Mouse (Mus musculus): ENCODE measurements around the gene Zdhhc5. TPM values are rescaled to one million over a fixed set of nuclear protein-coding genes. Genes with fewer than 3 reads are reported as not detected.

The Zdhhc5 gene
- total RNA-seq, 2 experiments from 2014 or later, result 37.4 to 38.1 TPM

- DNase-seq (ENCODE audit: low spot score in 2 of 2), result no peak
- Histone ChIP-seq H3K27ac (no peak overlapping the region), H3K4me3 (no peak overlapping the region)
- no peak for TF ChIP-seq CTCF (conservative IDR thresholded peaks at IDR 0.05)
Measured at GRCm38 (mm10) chr2:84711898-84712297, 3.1 kb downstream of the Zdhhc5 start.

DNA sequence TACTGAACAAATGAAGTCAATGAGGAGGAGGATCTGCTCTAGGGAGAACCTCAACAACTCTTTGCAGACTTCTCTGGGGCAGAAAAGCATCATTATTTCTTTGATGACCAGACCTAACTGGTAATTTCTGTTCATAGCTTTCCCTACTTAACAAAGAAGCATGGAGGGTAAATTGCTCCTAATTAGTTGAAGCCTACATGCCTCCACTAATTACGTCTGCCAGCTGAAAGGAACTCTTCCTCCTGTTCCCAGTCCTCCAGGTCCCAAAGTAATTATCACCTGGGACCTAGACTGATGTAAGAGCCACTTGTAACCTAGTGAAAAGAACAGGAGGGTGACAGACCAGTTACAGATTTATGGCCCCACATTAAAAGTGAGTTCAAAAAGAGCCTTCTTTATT lies 7.5 kb downstream of the Zdhhc5 start:
- TF ChIP-seq CTCF (conservative IDR thresholded peaks at IDR 0.05), result no peak
- no peak for DNase-seq (ENCODE audit: low spot score in 2 of 2)
- Histone ChIP-seq H3K4me3 (no peak overlapping the region), H3K27ac (no peak overlapping the region)

DNA sequence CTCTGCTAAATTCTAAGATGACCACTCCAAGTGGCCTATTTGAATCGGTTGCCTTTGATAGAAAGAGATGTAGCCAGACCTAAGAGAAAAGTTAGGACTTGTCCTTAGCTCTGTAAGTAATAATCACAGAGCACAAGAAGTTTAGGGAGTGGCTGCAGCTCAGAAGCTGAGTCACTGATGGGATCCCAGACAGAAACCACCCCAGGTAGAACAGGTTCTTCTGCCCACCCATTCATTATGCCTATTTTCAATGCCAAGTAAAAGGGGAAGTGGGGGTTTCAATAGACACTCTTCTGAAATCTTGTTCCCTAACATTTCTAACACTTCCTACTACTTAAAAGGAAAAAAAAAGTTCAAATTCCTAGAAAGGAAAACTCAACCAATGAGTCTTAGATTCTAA lies 9.7 kb downstream of the Zdhhc5 start:
- Histone ChIP-seq H3K4me3 (no peak overlapping the region), H3K27ac (no peak overlapping the region)
- no peak for DNase-seq (ENCODE audit: low spot score in 2 of 2)
- no peak for TF ChIP-seq CTCF (conservative IDR thresholded peaks at IDR 0.05)

DNA sequence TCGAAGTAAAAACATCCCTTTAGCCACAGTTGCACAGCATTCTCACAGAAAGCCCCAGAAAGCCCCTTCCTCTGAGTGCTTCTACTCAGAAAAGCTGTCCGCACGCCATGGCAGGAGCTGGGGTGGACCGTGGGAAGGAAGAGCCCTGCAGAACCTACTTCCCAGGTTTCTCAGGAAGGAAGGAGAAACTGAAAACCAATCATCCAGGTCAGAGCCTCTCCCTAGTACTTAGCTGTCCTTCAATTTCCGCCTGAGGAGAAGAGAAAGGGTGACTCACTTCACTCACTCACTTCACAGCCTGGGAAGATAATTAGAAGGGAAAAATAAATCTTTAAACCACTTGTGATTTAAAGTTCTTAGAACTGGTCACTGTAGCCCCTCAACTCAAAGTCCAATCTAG lies 10.7 kb downstream of the Zdhhc5 start:
- Histone ChIP-seq H3K27ac (no peak overlapping the region), H3K4me3 (no peak overlapping the region)
- no peak for DNase-seq (ENCODE audit: low spot score in 2 of 2)
- TF ChIP-seq CTCF (conservative IDR thresholded peaks at IDR 0.05), result no peak

GRCm38 (mm10) chr2:84703497-84703896 lies 11.5 kb downstream of the Zdhhc5 start:
- no peak for TF ChIP-seq CTCF (conservative IDR thresholded peaks at IDR 0.05)
- no peak overlapping the region for H3K4me3 ChIP-seq
- no peak overlapping the region for H3K27ac ChIP-seq
- DNase-seq (ENCODE audit: low spot score in 2 of 2), result no peak

DNA sequence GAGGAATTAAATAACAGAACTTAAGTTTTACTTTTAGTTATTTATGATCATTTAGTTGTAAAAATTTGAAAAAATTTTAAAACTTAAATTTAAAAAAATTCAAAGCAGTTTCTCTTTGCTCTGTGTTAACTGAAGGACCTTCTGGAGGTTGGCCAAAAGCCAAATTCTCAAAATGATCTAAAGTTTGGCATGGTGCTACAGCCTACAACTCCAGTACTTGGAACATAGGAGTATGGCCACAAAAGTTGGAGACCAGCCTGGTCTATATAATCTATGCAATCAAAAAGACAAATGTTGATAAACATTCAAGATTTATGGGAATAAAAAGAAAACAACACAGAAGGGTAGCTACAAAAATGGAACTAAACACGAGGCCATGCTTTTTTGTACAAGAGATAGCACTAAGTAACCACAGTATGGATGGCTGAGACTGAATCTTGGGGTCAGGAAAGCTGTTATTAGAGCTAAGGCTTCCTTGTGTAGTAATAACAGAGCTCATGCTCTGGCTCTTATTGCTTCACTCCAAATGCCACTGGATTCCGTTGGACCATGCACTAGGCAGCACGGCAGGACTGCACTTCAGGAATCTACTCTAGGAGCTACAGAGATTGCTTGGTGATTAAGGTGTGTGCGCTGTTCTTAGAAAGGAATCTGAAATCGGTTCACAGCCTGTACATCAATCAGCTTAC lies 19.8 kb downstream of the Zdhhc5 start:
- no peak for DNase-seq (ENCODE audit: low spot score in 2 of 2)
- Histone ChIP-seq H3K27ac (no peak overlapping the region), H3K4me3 (no peak overlapping the region)
- no peak for TF ChIP-seq CTCF (conservative IDR thresholded peaks at IDR 0.05)

GRCm38 (mm10) chr2:84690050-84690449 lies 24.9 kb downstream of the Zdhhc5 start:
- no peak for TF ChIP-seq CTCF (conservative IDR thresholded peaks at IDR 0.05)
- Histone ChIP-seq H3K27ac (peak overlapping the region; percentile 36; the same call in 1 of the 2 replicates), H3K4me3 (no peak overlapping the region)
- DNase-seq (ENCODE audit: low spot score in 2 of 2), result no peak

DNA sequence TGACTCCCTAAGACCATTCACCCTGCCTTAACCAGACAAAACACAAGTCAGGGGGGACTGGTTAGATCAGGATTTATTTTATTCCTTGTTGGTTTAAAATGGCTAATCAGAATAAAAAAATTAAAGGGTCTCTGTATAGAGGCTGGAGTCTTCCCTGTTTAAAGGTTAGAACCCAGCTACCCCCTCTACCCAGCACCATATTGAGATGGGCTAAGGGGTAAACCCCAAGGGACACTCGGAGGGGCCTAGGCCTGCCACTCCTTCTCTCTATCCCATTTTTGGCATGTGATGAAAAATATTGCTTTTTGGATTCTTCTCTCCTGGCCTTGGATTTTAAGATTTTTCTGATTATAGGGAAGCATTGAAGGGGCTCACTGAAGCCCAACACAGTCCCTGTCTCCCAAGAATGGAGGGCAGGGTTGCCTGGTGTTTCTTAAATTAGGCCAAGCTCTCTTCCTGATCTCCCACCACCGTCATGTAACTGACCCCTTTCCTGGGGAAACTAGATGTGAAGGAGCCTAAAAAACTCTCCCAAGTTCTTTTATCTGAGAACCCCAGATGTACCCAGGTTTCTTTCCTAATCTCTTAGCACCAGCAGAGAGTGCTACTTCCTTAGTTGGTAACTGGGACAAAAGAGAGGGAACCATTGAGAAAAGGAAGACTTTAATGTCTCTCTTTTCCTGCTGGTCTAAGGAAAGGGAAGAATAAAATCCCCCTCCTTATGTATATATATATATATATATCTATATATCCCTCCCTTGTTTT lies 26.7 kb downstream of the Zdhhc5 start:
- Histone ChIP-seq H3K4me3 (no peak overlapping the region), H3K27ac (no peak overlapping the region)
- no peak for TF ChIP-seq CTCF (conservative IDR thresholded peaks at IDR 0.05)
- no peak for DNase-seq (ENCODE audit: low spot score in 2 of 2)

GRCm38 (mm10) chr2:84682605-84683183 lies 32.3 kb downstream of the Zdhhc5 start:
- H3K27ac ChIP-seq, result no peak overlapping the region
- no peak for DNase-seq (ENCODE audit: low spot score in 2 of 2)
- no peak overlapping the region for H3K4me3 ChIP-seq
- TF ChIP-seq CTCF (conservative IDR thresholded peaks at IDR 0.05), result no peak

DNA sequence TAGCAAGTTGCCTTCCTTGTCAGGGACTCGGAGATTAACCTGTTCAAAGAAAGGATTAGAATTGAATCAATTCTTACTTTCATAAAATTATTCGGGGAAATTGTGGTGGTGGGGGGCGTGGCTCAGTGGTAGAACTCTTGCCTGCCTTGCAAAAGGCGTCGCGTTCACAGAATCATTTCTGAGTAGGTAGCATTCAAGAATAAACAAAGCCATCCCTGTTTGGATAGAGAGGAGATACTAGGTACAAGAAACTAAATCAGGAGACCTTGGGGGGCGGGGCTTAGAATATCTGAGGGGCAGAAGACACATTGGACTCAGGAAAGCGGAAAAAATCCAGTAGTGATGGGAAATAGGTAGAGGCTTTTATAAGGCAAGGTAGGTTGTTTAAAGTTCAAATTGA lies 36.0 kb downstream of the Zdhhc5 start, which contains the start of gene Tmx2:
Tmx2 (minus strand) TSS at position 125 of the 400 bp plus-strand sequence.
- DNase-seq (ENCODE audit: low spot score in 2 of 2), result no peak
- TF ChIP-seq CTCF (conservative IDR thresholded peaks at IDR 0.05), result no peak
- peak within 1 kb of the TSS; percentile 97 for H3K4me3 ChIP-seq
- peak within 1 kb of the TSS; percentile 90 for H3K27ac ChIP-seq

- peak within 1 kb of the TSS; percentile 90 for H3K27ac ChIP-seq
- TF ChIP-seq CTCF (conservative IDR thresholded peaks at IDR 0.05), result peak; percentile 1; the same call in 1 of the 2 replicates
- peak within 1 kb of the TSS; percentile 97 for H3K4me3 ChIP-seq
- DNase-seq (ENCODE audit: low spot score in 2 of 2), result peak; percentile 91 to 99
Measured at GRCm38 (mm10) chr2:84677968-84678880, 36.8 kb downstream of the Zdhhc5 start, which contains the start of the genes Gm28635 and Med19. Gm28635 (minus strand) TSS chr2:84678041. Med19 (plus strand) TSS chr2:84678402.

DNA sequence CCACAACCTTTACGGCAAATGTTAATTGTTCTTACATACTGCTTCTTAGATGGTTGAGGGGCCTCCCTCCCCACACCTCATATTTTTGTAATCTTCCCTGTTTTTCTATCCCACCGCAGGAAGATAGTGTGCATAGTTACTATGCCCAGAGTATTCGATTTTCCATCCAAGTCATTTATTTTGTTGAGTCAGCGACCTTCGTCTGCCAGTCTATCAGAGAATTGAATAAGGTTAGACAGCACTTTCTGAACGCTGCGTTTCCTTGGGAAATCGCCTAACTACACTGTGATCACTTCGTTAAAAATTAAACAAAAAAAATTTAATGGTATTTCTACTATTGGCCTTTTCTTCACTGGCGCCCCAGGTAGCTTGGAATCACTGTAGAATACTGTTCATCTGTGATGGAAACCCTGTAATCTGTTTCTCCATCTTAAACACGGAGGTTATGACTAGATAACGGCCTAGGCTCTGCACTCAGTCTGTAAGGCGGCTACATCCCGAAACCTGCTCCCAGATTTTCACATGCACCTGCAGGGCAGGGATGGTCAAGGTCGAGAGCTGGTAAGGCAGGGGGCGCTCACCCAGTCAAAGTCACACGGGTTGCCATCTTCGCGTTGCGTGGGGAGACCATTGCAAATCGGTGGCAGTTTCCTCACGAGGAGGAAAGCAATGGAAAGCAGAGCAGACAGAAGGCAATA lies 37.6 kb downstream of the Zdhhc5 start:
- peak overlapping the region; percentile 90 for H3K27ac ChIP-seq

More for the DNA sequence above, 37.6 kb downstream of the Zdhhc5 start:
- peak in 1 of 2 experiments; percentile 55 for DNase-seq (ENCODE audit: low spot score in 2 of 2)
- TF ChIP-seq CTCF (conservative IDR thresholded peaks at IDR 0.05), result peak; percentile 66
- H3K4me3 ChIP-seq, result peak overlapping the region; percentile 97
